Mouse (Mus musculus): ENCODE data around the gene Hist1h3h.

GRCm38 (mm10) chr13:21755707-21756106 lies 38.2 kb downstream of the Hist1h3h start:
- TF ChIP-seq CTCF (IDR thresholded peaks at IDR 0.05; ENCODE audit: control insufficient read depth, insufficient read depth, insufficient replicate concordance, low read depth, low read length) = no peak
- TF ChIP-seq POLR2A (IDR thresholded peaks at IDR 0.05; ENCODE audit: control insufficient read depth, low read depth, low read length) = no peak

Data from testis, adult 2 months (tissue).